Mouse (Mus musculus): ENCODE measurements around the gene Nr4a1. TPM values are rescaled to one million over a fixed set of nuclear protein-coding genes. Genes with fewer than 3 reads are reported as not detected.

Nr4a1 gene
- total and polyA plus RNA-seq, 3 experiments: 0.60 to 1.6 (median 0.89) TPM

- in situ Hi-C loops (cut with MboI; ENCODE audit: low pct_ligation_motif_present, low pct_unique_long_range_greater_than_20kb, low sequenced_read_pairs): loop anchor here (5.0 kb wide), 1 partner anchor 33 kb away; no protein-coding TSS in a partner anchor
- Histone ChIP-seq H3K4me3 (replicated peaks in 1 of 3; ENCODE audit: low read depth in 2 of 3, low read length in 2 of 3, poor library complexity in 1 of 3) (no peak overlapping the region), H3K9ac (ENCODE audit: insufficient read depth, low read depth) (no peak overlapping the region), H3K4me2 (ENCODE audit: insufficient read depth, low read depth, poor library complexity, severe bottlenecking) (no peak overlapping the region), H3K4me1 (ENCODE audit: control insufficient read depth in 1 of 2, insufficient read depth in 2 of 2) (peaks cover 3 to 46% of the 10 kb centered on the region in 2 experiments), H3K9me3 (replicated peaks; ENCODE audit: low read length) (peaks cover 5% of the 10 kb centered on the region), H3K27me3 (replicated peaks) (peaks cover 22% of the 10 kb centered on the region), H3K36me3 (replicated peaks in 1 of 2; ENCODE audit: control insufficient read depth in 1 of 2, insufficient read depth in 1 of 2, low read length in 1 of 2) (no peaks in the 10 kb centered on the region), H3K27ac (ENCODE audit: insufficient read depth, low read depth) (no peak overlapping the region), H3K79me2 (replicated peaks; ENCODE audit: control insufficient read depth, extremely low read depth, insufficient read depth, poor library complexity, severe bottlenecking) (no peaks in the 10 kb centered on the region)
- dilution Hi-C loops (cut with MboI; ENCODE audit: extremely low pct_ligation_motif_present, extremely low pct_unique_long_range_greater_than_20kb, low sequenced_read_pairs): no loop called here
- TF ChIP-seq SMC3 (IDR thresholded peaks at IDR 0.05; ENCODE audit: low read depth, low read length) (no peak), CTCF (conservative IDR thresholded peaks at IDR 0.05 in 1 of 2, IDR thresholded peaks at IDR 0.05 in 1 of 2; ENCODE audit: low read depth in 2 of 2, low read length in 2 of 2) (no peak), JUND (conservative IDR thresholded peaks at IDR 0.05; ENCODE audit: low read depth, low read length) (no peak), NELFE (IDR thresholded peaks at IDR 0.05; ENCODE audit: low read depth, low read length) (no peak), POLR2A (IDR thresholded peaks at IDR 0.05; ENCODE audit: low read depth, low read length) (no peak), RAD21 (IDR thresholded peaks at IDR 0.05; ENCODE audit: low read depth, low read length) (no peak), MAZ (IDR thresholded peaks at IDR 0.05; ENCODE audit: low read depth, low read length) (no peak), PAX5 (IDR thresholded peaks at IDR 0.05; ENCODE audit: low read length) (no peak), ZKSCAN1 (IDR thresholded peaks at IDR 0.05; ENCODE audit: borderline replicate concordance, low read depth, low read length) (no peak), TBP (conservative IDR thresholded peaks at IDR 0.05; ENCODE audit: low read depth, low read length) (no peak), ZMIZ1 (IDR thresholded peaks at IDR 0.05; ENCODE audit: low read depth, low read length) (no peak), TCF12 (IDR thresholded peaks at IDR 0.05; ENCODE audit: low read depth, low read length) (no peak), GABPA (IDR thresholded peaks at IDR 0.05; ENCODE audit: insufficient replicate concordance, low read depth, low read length) (no peak), ZNF384 (IDR thresholded peaks at IDR 0.05; ENCODE audit: low read depth, low read length) (no peak), POLR2AphosphoS2 (IDR thresholded peaks at IDR 0.05; ENCODE audit: low read depth, low read length) (no peak), RCOR1 (conservative IDR thresholded peaks at IDR 0.05; ENCODE audit: low read depth, low read length) (no peak)
- no peak for DNase-seq (ENCODE audit: extremely low read depth)
Measured at GRCm38 (mm10) chr15:101244012-101244411, 10.1 kb upstream of the Nr4a1 start.

- Histone ChIP-seq H3K9ac (ENCODE audit: insufficient read depth, low read depth) (0 out of 2 replicates have a peak overlapping the region, but pooled peaks have one; percentile 4), H3K79me2 (replicated peaks; ENCODE audit: control insufficient read depth, extremely low read depth, insufficient read depth, poor library complexity, severe bottlenecking) (no peaks in the 10 kb centered on the region), H3K27me3 (replicated peaks) (peaks cover 34% of the 10 kb centered on the region), H3K4me2 (ENCODE audit: insufficient read depth, low read depth, poor library complexity, severe bottlenecking) (peak overlapping the region; percentile 68), H3K27ac (ENCODE audit: insufficient read depth, low read depth) (no peak overlapping the region), H3K9me3 (replicated peaks; ENCODE audit: low read length) (peaks cover 22% of the 10 kb centered on the region), H3K36me3 (replicated peaks in 1 of 2; ENCODE audit: control insufficient read depth in 1 of 2, insufficient read depth in 1 of 2, low read length in 1 of 2) (no peaks in the 10 kb centered on the region), H3K4me3 (replicated peaks in 1 of 3; ENCODE audit: low read depth in 2 of 3, low read length in 2 of 3, poor library complexity in 1 of 3) (peak overlapping the region; percentile 30 to 61 (median 41)), H3K4me1 (ENCODE audit: control insufficient read depth in 1 of 2, insufficient read depth in 2 of 2) (peaks cover 3 to 35% of the 10 kb centered on the region in 2 experiments)
- dilution Hi-C loops (cut with MboI; ENCODE audit: extremely low pct_ligation_motif_present, extremely low pct_unique_long_range_greater_than_20kb, low sequenced_read_pairs): no loop called here
- DNase-seq (ENCODE audit: extremely low read depth): peak; percentile 99
- in situ Hi-C loops (cut with MboI; ENCODE audit: low pct_ligation_motif_present, low pct_unique_long_range_greater_than_20kb, low sequenced_read_pairs): no loop called here
- TF ChIP-seq HCFC1 (IDR thresholded peaks at IDR 0.05; ENCODE audit: low read depth, low read length): peak; percentile 60
- no peak for TF ChIP-seq USF2 (conservative IDR thresholded peaks at IDR 0.05; ENCODE audit: low read depth, low read length)
- TF ChIP-seq ZNF384 (IDR thresholded peaks at IDR 0.05; ENCODE audit: low read depth, low read length): no peak
- TF ChIP-seq EP300 (IDR thresholded peaks at IDR 0.05; ENCODE audit: low read length): peak; percentile 17; the same call in 1 of the 2 replicates
- peak; percentile 90 for TF ChIP-seq MEF2A (IDR thresholded peaks at IDR 0.05; ENCODE audit: borderline replicate concordance, low read depth, low read length)
- TF ChIP-seq MAZ (IDR thresholded peaks at IDR 0.05; ENCODE audit: low read depth, low read length): peak; percentile 72; the same call in 1 of the 2 replicates
- peak; percentile 35; the same call in 1 of the 2 replicates for TF ChIP-seq ZMIZ1 (IDR thresholded peaks at IDR 0.05; ENCODE audit: low read depth, low read length)
- TF ChIP-seq KAT2A (IDR thresholded peaks at IDR 0.05; ENCODE audit: insufficient replicate concordance, low read length): 0 out of 2 replicates have a peak, but pooled peaks have one; percentile 74
- TF ChIP-seq MXI1 (IDR thresholded peaks at IDR 0.05; ENCODE audit: low read depth, low read length): peak; percentile 83
- peak; percentile 88 for TF ChIP-seq MAX (IDR thresholded peaks at IDR 0.05; ENCODE audit: low read length)
- no peak for TF ChIP-seq SMC3 (IDR thresholded peaks at IDR 0.05; ENCODE audit: low read depth, low read length)
- TF ChIP-seq RCOR1 (conservative IDR thresholded peaks at IDR 0.05; ENCODE audit: low read depth, low read length): peak; percentile 90
- TF ChIP-seq UBTF (IDR thresholded peaks at IDR 0.05; ENCODE audit: low read depth, low read length): no peak
- no peak; the same call in 1 of the 2 replicates for TF ChIP-seq MAFK (IDR thresholded peaks at IDR 0.05; ENCODE audit: insufficient replicate concordance, low read length)
- TF ChIP-seq BHLHE40 (IDR thresholded peaks at IDR 0.05; ENCODE audit: low read depth, low read length): peak; percentile 93
- TF ChIP-seq NELFE (IDR thresholded peaks at IDR 0.05; ENCODE audit: low read depth, low read length): 0 out of 2 replicates have a peak, but pooled peaks have one; percentile 35
- 0 out of 2 replicates have a peak, but pooled peaks have one; percentile 22 for TF ChIP-seq MYC (IDR thresholded peaks at IDR 0.05; ENCODE audit: low read depth, low read length)
- peak; percentile 68; the same call in 1 of the 2 replicates for TF ChIP-seq TCF12 (IDR thresholded peaks at IDR 0.05; ENCODE audit: low read depth, low read length)
- TF ChIP-seq ZC3H11A (IDR thresholded peaks at IDR 0.05; ENCODE audit: low read depth, low read length): no peak
- TF ChIP-seq PAX5 (IDR thresholded peaks at IDR 0.05; ENCODE audit: low read length): no peak
- no peak for TF ChIP-seq ZKSCAN1 (IDR thresholded peaks at IDR 0.05; ENCODE audit: borderline replicate concordance, low read depth, low read length)
Measured at GRCm38 (mm10) chr15:101246231-101247154, 7.6 kb upstream of the Nr4a1 start.

All from CH12.LX (cell line).